Mouse (Mus musculus): ENCODE measurements at regions not wholly inside any gene's neighbourhood (a gene's known extent, or its start where the extent isn't known, plus 50 kb on each side); places are given as distances from the start of the nearest gene placed in this dataset.
A peak's percentile ranks its signal among the peaks of the same experiment; 100 is the strongest.

DNA sequence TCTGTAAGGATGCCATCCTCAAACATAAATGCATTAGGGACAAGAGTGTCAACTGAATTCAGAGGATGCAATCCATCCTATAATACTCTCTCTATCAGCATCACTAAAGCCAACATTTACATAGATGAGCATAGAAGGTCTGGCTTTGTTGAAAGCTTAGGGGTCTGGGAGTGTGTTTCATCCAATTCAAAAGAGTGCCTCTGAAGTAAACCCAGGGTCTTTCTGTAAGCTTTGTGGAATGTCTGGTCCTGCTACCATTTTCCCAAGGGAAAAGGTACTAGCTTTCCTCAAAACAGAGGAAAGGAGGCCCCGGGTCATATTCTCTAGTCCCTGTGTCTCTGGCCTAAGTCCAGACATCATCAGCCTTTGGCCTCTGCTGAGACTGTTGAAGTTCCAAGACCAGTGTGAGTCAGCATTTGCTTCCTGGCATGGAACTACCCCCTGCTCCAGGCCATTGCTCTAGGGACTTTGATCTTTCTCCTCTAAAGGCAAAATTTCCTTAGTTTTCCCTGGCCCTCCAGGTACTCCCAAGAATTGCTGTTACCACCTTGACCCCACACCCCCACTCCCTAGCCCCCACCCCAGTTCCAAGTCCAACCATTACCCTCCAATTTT is 280.0 kb upstream of the Jarid2 start:
- 11% methylated on average over 1 of the region's 1 CpGs for WGBS
- peak in 1 of 2 experiments; percentile 42 for DNase-seq
- H3K4me3 ChIP-seq (replicated peaks; ENCODE audit: insufficient read depth, low read depth, low read length) = no peak overlapping the region
- no peak overlapping the region for H3K27ac ChIP-seq (ENCODE audit: insufficient read depth, low read length)
- H3K4me1 ChIP-seq (ENCODE audit: control insufficient read depth, insufficient read depth, low read length) = no peaks in the 10 kb centered on the region
- TF ChIP-seq CTCF (IDR thresholded peaks at IDR 0.05; ENCODE audit: borderline replicate concordance, insufficient read depth, low read depth, low read length) (no peak), POLR2A (IDR thresholded peaks at IDR 0.05; ENCODE audit: borderline replicate concordance, insufficient read depth, low read length) (no peak)
- H3K27me3 ChIP-seq (ENCODE audit: control insufficient read depth, insufficient read depth, low read length) = no peaks in the 10 kb centered on the region

DNA sequence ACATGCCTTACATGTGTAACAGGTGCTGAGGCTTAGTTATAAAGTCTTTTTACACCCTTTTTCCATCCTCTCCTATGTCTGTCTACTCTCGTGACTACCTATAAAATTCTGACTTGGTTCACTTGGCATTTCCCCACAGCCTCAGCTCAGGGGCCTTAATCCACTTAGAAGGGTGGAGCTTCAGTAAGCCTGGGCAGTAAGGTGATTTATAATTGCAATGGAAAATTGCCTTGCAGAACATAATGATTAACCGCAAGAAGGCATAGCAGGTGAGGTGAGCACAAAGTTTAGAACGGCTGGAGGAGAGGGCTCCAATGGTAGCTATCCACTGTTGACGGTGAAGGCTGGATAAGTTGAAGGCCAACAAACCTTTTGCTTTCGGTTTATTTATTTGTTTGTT is 278.1 kb upstream of the Jarid2 start:
- no peak for TF ChIP-seq CTCF (IDR thresholded peaks at IDR 0.05; ENCODE audit: borderline replicate concordance, insufficient read depth, low read depth, low read length)
- no peak for TF ChIP-seq POLR2A (IDR thresholded peaks at IDR 0.05; ENCODE audit: borderline replicate concordance, insufficient read depth, low read length)
- no peak for DNase-seq
- Histone ChIP-seq H3K27me3 (ENCODE audit: control insufficient read depth, insufficient read depth, low read length) (no peaks in the 10 kb centered on the region), H3K4me1 (ENCODE audit: control insufficient read depth, insufficient read depth, low read length) (no peaks in the 10 kb centered on the region), H3K27ac (ENCODE audit: insufficient read depth, low read length) (no peak overlapping the region), H3K4me3 (replicated peaks; ENCODE audit: insufficient read depth, low read depth, low read length) (no peak overlapping the region)
- WGBS = 97% methylated on average over 5 of the region's 5 CpGs

DNA sequence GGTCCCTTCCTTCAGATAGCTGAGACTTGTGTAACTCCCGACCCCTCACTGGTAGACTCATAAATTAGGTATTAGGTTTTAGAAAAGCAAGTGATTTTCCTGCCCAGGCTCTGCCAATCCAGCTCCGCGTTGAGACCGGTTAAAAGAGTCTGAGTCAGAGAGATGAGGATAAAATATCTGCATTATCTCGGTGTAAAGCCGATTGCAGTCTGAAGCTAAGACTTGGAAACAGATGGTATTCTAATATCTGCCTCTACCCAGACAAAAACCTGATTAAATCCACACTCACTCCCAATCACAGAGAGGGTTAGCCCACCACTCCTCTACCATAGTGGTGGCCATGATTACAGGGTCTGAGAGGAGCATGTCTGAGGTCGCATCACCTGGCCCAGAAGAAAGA is 276.1 kb upstream of the Jarid2 start:
- TF ChIP-seq POLR2A (IDR thresholded peaks at IDR 0.05; ENCODE audit: borderline replicate concordance, insufficient read depth, low read length) = no peak
- no peak for TF ChIP-seq CTCF (IDR thresholded peaks at IDR 0.05; ENCODE audit: borderline replicate concordance, insufficient read depth, low read depth, low read length)
- Histone ChIP-seq H3K4me1 (ENCODE audit: control insufficient read depth, insufficient read depth, low read length) (no peaks in the 10 kb centered on the region), H3K27me3 (ENCODE audit: control insufficient read depth, insufficient read depth, low read length) (no peaks in the 10 kb centered on the region), H3K27ac (ENCODE audit: insufficient read depth, low read length) (no peak overlapping the region), H3K4me3 (replicated peaks; ENCODE audit: insufficient read depth, low read depth, low read length) (no peak overlapping the region)
- no peak for DNase-seq
- WGBS = 84% methylated on average over 7 of the region's 7 CpGs

DNA sequence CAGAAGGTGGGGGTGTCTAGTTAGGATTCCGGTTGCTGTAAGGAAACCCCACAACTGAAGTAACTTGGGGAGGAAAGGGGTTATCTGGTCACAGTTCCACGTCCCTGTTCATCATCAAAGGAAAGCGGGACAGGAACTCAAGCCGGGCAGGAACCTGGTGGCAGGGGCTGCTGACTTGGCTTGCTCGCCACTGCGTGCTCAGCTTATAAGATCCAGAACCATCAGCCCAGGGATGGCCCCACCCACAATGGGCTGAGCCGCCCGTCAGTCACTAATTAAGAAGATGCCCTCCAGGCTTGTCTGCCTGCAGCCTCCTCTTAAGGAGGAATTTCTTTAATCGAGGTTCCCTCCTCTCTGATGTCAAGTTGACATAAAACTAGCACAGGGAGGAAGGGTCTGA is 275.1 kb upstream of the Jarid2 start:
- H3K27me3 ChIP-seq (ENCODE audit: control insufficient read depth, insufficient read depth, low read length) = no peaks in the 10 kb centered on the region
- H3K27ac ChIP-seq (ENCODE audit: insufficient read depth, low read length) = no peak overlapping the region
- TF ChIP-seq CTCF (IDR thresholded peaks at IDR 0.05; ENCODE audit: borderline replicate concordance, insufficient read depth, low read depth, low read length) (no peak), POLR2A (IDR thresholded peaks at IDR 0.05; ENCODE audit: borderline replicate concordance, insufficient read depth, low read length) (no peak)
- WGBS = 78% methylated on average over 9 of the region's 9 CpGs
- H3K4me1 ChIP-seq (ENCODE audit: control insufficient read depth, insufficient read depth, low read length) = no peaks in the 10 kb centered on the region
- no peak for DNase-seq
- H3K4me3 ChIP-seq (replicated peaks; ENCODE audit: insufficient read depth, low read depth, low read length) = no peak overlapping the region

- WGBS = 81% methylated on average over 5 of the region's 5 CpGs
- H3K4me3 ChIP-seq (replicated peaks; ENCODE audit: insufficient read depth, low read depth, low read length) = no peak overlapping the region
- H3K4me1 ChIP-seq (ENCODE audit: control insufficient read depth, insufficient read depth, low read length) = no peaks in the 10 kb centered on the region
- TF ChIP-seq POLR2A (IDR thresholded peaks at IDR 0.05; ENCODE audit: borderline replicate concordance, insufficient read depth, low read length) (no peak), CTCF (IDR thresholded peaks at IDR 0.05; ENCODE audit: borderline replicate concordance, insufficient read depth, low read depth, low read length) (no peak)
- H3K27ac ChIP-seq (ENCODE audit: insufficient read depth, low read length) = no peak overlapping the region
- no peak for DNase-seq
- H3K27me3 ChIP-seq (ENCODE audit: control insufficient read depth, insufficient read depth, low read length) = no peaks in the 10 kb centered on the region
Measured at GRCm38 (mm10) chr13:44455193-44455592, 274.1 kb upstream of the Jarid2 start.

- Histone ChIP-seq H3K27me3 (ENCODE audit: control insufficient read depth, insufficient read depth, low read length) (no peaks in the 10 kb centered on the region), H3K4me3 (replicated peaks; ENCODE audit: insufficient read depth, low read depth, low read length) (no peak overlapping the region), H3K4me1 (ENCODE audit: control insufficient read depth, insufficient read depth, low read length) (no peaks in the 10 kb centered on the region), H3K27ac (ENCODE audit: insufficient read depth, low read length) (no peak overlapping the region)
- TF ChIP-seq CTCF (IDR thresholded peaks at IDR 0.05; ENCODE audit: borderline replicate concordance, insufficient read depth, low read depth, low read length) (no peak), POLR2A (IDR thresholded peaks at IDR 0.05; ENCODE audit: borderline replicate concordance, insufficient read depth, low read length) (no peak)
- no peak for DNase-seq
- WGBS = 86% methylated on average over 3 of the region's 3 CpGs
Measured at GRCm38 (mm10) chr13:44458744-44459143, 270.5 kb upstream of the Jarid2 start.

GRCm38 (mm10) chr13:44459148-44459547 is 270.1 kb upstream of the Jarid2 start:
- no peak overlapping the region for H3K4me3 ChIP-seq (replicated peaks; ENCODE audit: insufficient read depth, low read depth, low read length)
- WGBS = 78% methylated on average over 4 of the region's 4 CpGs
- no peaks in the 10 kb centered on the region for H3K4me1 ChIP-seq (ENCODE audit: control insufficient read depth, insufficient read depth, low read length)
- DNase-seq = no peak
- no peaks in the 10 kb centered on the region for H3K27me3 ChIP-seq (ENCODE audit: control insufficient read depth, insufficient read depth, low read length)
- H3K27ac ChIP-seq (ENCODE audit: insufficient read depth, low read length) = no peak overlapping the region
- TF ChIP-seq CTCF (IDR thresholded peaks at IDR 0.05; ENCODE audit: borderline replicate concordance, insufficient read depth, low read depth, low read length) = no peak
- TF ChIP-seq POLR2A (IDR thresholded peaks at IDR 0.05; ENCODE audit: borderline replicate concordance, insufficient read depth, low read length) = no peak

DNA sequence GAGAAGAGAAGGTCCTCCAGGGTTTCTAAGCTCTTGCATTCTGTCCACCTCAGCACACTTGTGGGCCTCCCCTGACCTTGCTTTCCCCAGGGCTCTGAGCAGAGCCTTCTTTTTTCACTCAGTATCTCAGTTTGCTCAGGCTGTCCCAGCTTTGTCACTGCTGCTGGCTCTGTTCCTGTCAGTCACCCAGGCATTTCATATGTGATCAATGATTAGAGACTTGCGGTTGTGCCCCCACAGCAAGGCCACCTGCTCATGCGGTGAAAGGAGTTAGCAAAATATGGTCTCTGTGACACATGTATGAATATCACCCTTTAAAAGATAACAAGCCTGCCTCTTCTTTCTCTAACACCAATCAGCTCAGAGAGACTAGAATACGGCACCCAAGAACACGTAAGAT is 265.6 kb upstream of the Jarid2 start:
- Histone ChIP-seq H3K27ac (ENCODE audit: insufficient read depth, low read length) (no peak overlapping the region), H3K4me3 (replicated peaks; ENCODE audit: insufficient read depth, low read depth, low read length) (no peak overlapping the region), H3K4me1 (ENCODE audit: control insufficient read depth, insufficient read depth, low read length) (peaks cover 8% of the 10 kb centered on the region), H3K27me3 (ENCODE audit: control insufficient read depth, insufficient read depth, low read length) (no peaks in the 10 kb centered on the region)
- TF ChIP-seq CTCF (IDR thresholded peaks at IDR 0.05; ENCODE audit: borderline replicate concordance, insufficient read depth, low read depth, low read length) (no peak), POLR2A (IDR thresholded peaks at IDR 0.05; ENCODE audit: borderline replicate concordance, insufficient read depth, low read length) (no peak)
- 92% methylated on average over 4 of the region's 4 CpGs for WGBS
- no peak for DNase-seq

Data from cerebellum, adult 2 months (tissue).